Mouse (Mus musculus): ENCODE measurements at regions not wholly inside any gene's neighbourhood (a gene's known extent, or its start where the extent isn't known, plus 50 kb on each side); places are given as distances from the start of the nearest gene placed in this dataset.

- peak; percentile 25 for DNase-seq (ENCODE audit: low spot score)
- no peak overlapping the region for H3K4me3 ChIP-seq (replicated peaks; ENCODE audit: low read depth, low read length)
- 67% methylated on average over 5 of the region's 5 CpGs for WGBS
- no peak overlapping the region for H3K27ac ChIP-seq
- TF ChIP-seq CTCF (IDR thresholded peaks at IDR 0.05; ENCODE audit: low read depth) = no peak
- no peak for ATAC-seq (replicated peaks; ENCODE audit: low FRiP score, low read depth)
- no peaks in the 10 kb centered on the region for H3K9me3 ChIP-seq (replicated peaks; ENCODE audit: low read length)
- no peaks in the 10 kb centered on the region for H3K4me1 ChIP-seq (replicated peaks; ENCODE audit: insufficient read depth, low read length)
- no peaks in the 10 kb centered on the region for H3K27me3 ChIP-seq (ENCODE audit: insufficient read depth, low read length)
- no peak overlapping the region for H3K9ac ChIP-seq (ENCODE audit: low read depth, low read length)
- no peaks in the 10 kb centered on the region for H3K36me3 ChIP-seq (ENCODE audit: insufficient read depth, low read length)
- H3K4me2 ChIP-seq (ENCODE audit: low read length) = no peak overlapping the region
Observed at GRCm38 (mm10) chr4:53269999-53270398, 110.3 kb upstream of the Abca1 start.

- Histone ChIP-seq H3K4me1 (replicated peaks; ENCODE audit: insufficient read depth, low read length) (no peaks in the 10 kb centered on the region), H3K27ac (no peak overlapping the region), H3K9me3 (replicated peaks; ENCODE audit: low read length) (no peaks in the 10 kb centered on the region), H3K27me3 (ENCODE audit: insufficient read depth, low read length) (no peaks in the 10 kb centered on the region), H3K4me2 (ENCODE audit: low read length) (no peak overlapping the region), H3K9ac (ENCODE audit: low read depth, low read length) (no peak overlapping the region), H3K36me3 (ENCODE audit: insufficient read depth, low read length) (no peaks in the 10 kb centered on the region), H3K4me3 (replicated peaks; ENCODE audit: low read depth, low read length) (no peak overlapping the region)
- WGBS = 93% methylated on average over 5 of the region's 5 CpGs
- ATAC-seq (replicated peaks; ENCODE audit: low FRiP score, low read depth) (no peak), DNase-seq (ENCODE audit: low spot score) (no peak)
- TF ChIP-seq CTCF (IDR thresholded peaks at IDR 0.05; ENCODE audit: low read depth) = no peak
Observed at GRCm38 (mm10) chr4:53269251-53269842, 109.7 kb upstream of the Abca1 start.

- Histone ChIP-seq H3K4me1 (replicated peaks; ENCODE audit: insufficient read depth, low read length) (no peaks in the 10 kb centered on the region; the same call in 1 of the 2 replicates), H3K27me3 (ENCODE audit: insufficient read depth, low read length) (no peaks in the 10 kb centered on the region), H3K36me3 (ENCODE audit: insufficient read depth, low read length) (no peaks in the 10 kb centered on the region), H3K9me3 (replicated peaks; ENCODE audit: low read length) (no peaks in the 10 kb centered on the region), H3K4me2 (ENCODE audit: low read length) (no peak overlapping the region), H3K9ac (ENCODE audit: low read depth, low read length) (no peak overlapping the region), H3K27ac (no peak overlapping the region), H3K4me3 (replicated peaks; ENCODE audit: low read depth, low read length) (no peak overlapping the region)
- DNase-seq (ENCODE audit: low spot score) (no peak), ATAC-seq (replicated peaks; ENCODE audit: low FRiP score, low read depth) (no peak)
- 76% methylated on average over 5 of the region's 5 CpGs for WGBS
- no peak for TF ChIP-seq CTCF (IDR thresholded peaks at IDR 0.05; ENCODE audit: low read depth)
Observed at GRCm38 (mm10) chr4:53264901-53265300, 105.2 kb upstream of the Abca1 start.

GRCm38 (mm10) chr4:53264501-53264900, 104.8 kb upstream of the Abca1 start:
- no peak for ATAC-seq (replicated peaks; ENCODE audit: low FRiP score, low read depth)
- no peak overlapping the region for H3K4me3 ChIP-seq (replicated peaks; ENCODE audit: low read depth, low read length)

GRCm38 (mm10) chr4:53263776-53264175, 104.1 kb upstream of the Abca1 start:
- Histone ChIP-seq H3K9ac (ENCODE audit: low read depth, low read length) (no peak overlapping the region), H3K4me2 (ENCODE audit: low read length) (no peak overlapping the region)

More at GRCm38 (mm10) chr4:53264501-53264900, 104.8 kb upstream of the Abca1 start:
- no peak for DNase-seq (ENCODE audit: low spot score)
- no peak overlapping the region for H3K4me2 ChIP-seq (ENCODE audit: low read length)
- no peaks in the 10 kb centered on the region; the same call in 1 of the 2 replicates for H3K4me1 ChIP-seq (replicated peaks; ENCODE audit: insufficient read depth, low read length)
- WGBS = 63% methylated on average over 2 of the region's 2 CpGs
- TF ChIP-seq CTCF (IDR thresholded peaks at IDR 0.05; ENCODE audit: low read depth) = no peak
- H3K27ac ChIP-seq = no peak overlapping the region
- H3K27me3 ChIP-seq (ENCODE audit: insufficient read depth, low read length) = no peaks in the 10 kb centered on the region
- H3K36me3 ChIP-seq (ENCODE audit: insufficient read depth, low read length) = no peaks in the 10 kb centered on the region
- H3K9ac ChIP-seq (ENCODE audit: low read depth, low read length) = no peak overlapping the region
- H3K9me3 ChIP-seq (replicated peaks; ENCODE audit: low read length) = no peaks in the 10 kb centered on the region

GRCm38 (mm10) chr4:53262466-53262865, 102.8 kb upstream of the Abca1 start:
- WGBS = 71% methylated on average over 5 of the region's 5 CpGs
- TF ChIP-seq CTCF (IDR thresholded peaks at IDR 0.05; ENCODE audit: low read depth) = no peak
- Histone ChIP-seq H3K36me3 (ENCODE audit: insufficient read depth, low read length) (no peaks in the 10 kb centered on the region), H3K4me1 (replicated peaks; ENCODE audit: insufficient read depth, low read length) (no peaks in the 10 kb centered on the region; the same call in 1 of the 2 replicates), H3K4me3 (replicated peaks; ENCODE audit: low read depth, low read length) (no peak overlapping the region), H3K9ac (ENCODE audit: low read depth, low read length) (no peak overlapping the region), H3K4me2 (ENCODE audit: low read length) (no peak overlapping the region), H3K27ac (no peak overlapping the region), H3K27me3 (ENCODE audit: insufficient read depth, low read length) (no peaks in the 10 kb centered on the region), H3K9me3 (replicated peaks; ENCODE audit: low read length) (no peaks in the 10 kb centered on the region)
- ATAC-seq (replicated peaks; ENCODE audit: low FRiP score, low read depth) (no peak), DNase-seq (ENCODE audit: low spot score) (no peak)

More at GRCm38 (mm10) chr4:53263776-53264175, 104.1 kb upstream of the Abca1 start:
- WGBS = 44% methylated on average over 13 of the region's 13 CpGs
- peak; percentile 84 for DNase-seq (ENCODE audit: low spot score)
- H3K9me3 ChIP-seq (replicated peaks; ENCODE audit: low read length) = no peaks in the 10 kb centered on the region
- no peak overlapping the region for H3K27ac ChIP-seq
- no peaks in the 10 kb centered on the region for H3K27me3 ChIP-seq (ENCODE audit: insufficient read depth, low read length)
- H3K36me3 ChIP-seq (ENCODE audit: insufficient read depth, low read length) = no peaks in the 10 kb centered on the region
- peak; percentile 85 for ATAC-seq (replicated peaks; ENCODE audit: low FRiP score, low read depth)
- peak; percentile 45; the same call in 1 of the 2 replicates for TF ChIP-seq CTCF (IDR thresholded peaks at IDR 0.05; ENCODE audit: low read depth)
- H3K4me1 ChIP-seq (replicated peaks; ENCODE audit: insufficient read depth, low read length) = no peaks in the 10 kb centered on the region; the same call in 1 of the 2 replicates
- no peak overlapping the region for H3K4me3 ChIP-seq (replicated peaks; ENCODE audit: low read depth, low read length)
